Mouse (Mus musculus): ENCODE data around the gene Nid2.
A peak's percentile ranks its signal among the peaks of the same experiment; 100 is the strongest.

Nid2 gene

DNA sequence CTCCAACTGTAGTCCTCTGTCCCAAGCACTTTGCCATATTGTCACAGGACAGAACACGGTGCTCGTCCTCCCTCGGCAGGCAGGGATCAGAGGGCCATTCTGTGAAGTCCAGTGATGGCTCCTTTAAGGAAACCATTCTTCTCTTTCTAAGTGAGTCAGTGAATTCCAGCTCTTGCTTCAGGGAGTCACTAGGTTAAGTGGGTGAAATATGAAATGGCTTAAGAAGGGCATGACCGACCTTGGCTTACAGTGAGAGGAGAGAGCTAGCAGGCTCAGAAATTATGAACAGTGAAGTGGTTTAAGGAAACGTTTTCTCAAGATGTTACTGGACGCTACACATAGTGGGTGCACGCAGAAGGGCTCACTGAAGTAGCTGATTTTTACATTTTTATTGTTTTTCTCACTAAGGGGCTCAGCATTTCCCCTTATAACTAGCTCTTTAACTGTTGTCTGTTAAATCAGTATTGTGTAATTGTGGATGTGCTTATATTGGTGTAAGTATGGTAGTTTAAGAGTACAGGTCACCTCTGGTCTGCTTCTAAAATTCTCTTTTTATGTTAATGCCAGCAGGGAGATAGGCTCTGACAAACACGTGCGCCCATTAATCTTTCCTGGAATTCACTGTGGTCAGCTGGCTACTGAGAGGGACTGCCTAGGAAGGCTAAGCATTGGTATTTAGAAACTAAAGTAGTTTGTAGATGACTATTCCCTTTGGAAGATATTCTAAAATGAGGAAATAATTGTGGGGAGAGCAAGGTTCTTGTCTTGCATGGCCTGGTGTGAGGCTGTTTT, 34.9 kb downstream of the Nid2 start:
- no peak for DNase-seq (ENCODE audit: low read depth)

DNA sequence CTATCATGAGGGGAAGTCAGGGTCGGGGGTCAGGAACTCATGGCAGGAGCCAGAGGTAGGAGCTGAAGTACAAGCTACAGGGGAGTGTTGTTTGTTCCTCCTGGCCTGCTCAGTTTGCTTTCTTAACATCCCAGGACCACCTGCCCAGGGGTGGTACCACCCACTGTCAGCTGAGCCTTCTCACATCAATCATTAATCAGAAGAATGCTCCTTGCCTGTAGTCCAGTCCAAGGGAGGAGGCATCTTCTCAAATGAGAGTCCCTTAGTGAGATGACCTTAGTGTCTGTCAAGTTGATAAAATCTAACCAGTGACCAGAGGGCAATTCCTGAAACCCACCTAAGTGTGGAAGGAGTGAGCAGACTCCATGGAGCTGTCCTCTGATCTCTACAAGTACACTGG, 37.4 kb downstream of the Nid2 start:
- no peak for DNase-seq (ENCODE audit: low read depth)

DNA sequence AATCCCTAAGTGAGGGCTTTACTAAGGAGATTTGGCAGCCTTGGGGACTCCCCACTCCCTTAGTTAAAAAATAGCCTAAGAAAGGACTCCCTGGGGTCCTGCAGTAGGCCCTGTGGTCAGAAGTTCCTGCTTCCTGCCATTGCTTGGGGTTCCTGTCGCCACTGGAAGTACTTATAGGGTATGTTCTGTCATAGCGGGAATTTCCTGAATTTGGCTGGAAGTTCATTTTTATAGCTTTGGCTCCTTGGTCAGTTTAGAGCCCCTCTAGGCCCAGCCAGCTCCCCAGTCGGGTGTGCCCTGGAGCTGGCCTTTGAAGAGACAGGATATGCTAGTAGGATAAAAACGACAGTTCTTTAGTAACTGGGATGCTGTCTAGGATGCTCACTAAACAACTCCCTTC, 43.8 kb downstream of the Nid2 start:
- DNase-seq (ENCODE audit: low read depth): no peak

DNA sequence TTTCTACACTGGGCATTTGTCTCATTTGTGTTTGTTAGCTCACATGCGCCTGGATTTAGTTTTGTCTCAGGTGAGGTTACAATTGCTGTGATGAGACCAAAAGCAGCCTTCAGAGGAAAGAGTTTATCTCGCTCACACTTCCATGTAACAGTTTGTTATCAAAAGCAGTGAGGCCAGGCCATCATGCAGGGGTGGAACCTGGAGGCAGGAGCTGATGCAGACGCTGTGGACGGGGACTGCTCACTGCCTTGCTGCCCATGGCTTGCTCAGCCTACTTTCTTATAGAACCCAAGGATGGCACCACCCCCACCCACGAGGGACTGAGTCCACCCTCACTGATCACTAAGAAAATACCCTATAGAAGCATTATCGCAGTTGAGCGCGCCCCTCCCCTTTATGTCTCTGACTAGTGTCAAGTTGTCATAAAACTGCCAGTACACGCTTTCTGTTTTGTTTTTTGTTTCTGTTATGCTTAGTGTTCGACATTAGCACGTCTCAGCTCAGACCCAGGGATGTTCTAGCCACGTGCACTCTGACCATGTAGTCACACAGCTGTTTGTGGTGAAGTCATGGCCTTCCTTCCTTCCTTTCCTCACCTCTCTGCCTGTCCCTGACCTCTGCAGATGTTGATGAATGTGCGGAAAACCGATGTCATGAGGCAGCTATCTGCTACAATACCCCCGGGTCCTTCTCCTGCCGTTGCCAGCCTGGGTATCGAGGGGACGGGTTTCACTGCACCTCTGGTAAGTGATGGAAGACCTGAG, 45.7 kb downstream of the Nid2 start:
- peak; percentile 55 for DNase-seq (ENCODE audit: low read depth)

DNA sequence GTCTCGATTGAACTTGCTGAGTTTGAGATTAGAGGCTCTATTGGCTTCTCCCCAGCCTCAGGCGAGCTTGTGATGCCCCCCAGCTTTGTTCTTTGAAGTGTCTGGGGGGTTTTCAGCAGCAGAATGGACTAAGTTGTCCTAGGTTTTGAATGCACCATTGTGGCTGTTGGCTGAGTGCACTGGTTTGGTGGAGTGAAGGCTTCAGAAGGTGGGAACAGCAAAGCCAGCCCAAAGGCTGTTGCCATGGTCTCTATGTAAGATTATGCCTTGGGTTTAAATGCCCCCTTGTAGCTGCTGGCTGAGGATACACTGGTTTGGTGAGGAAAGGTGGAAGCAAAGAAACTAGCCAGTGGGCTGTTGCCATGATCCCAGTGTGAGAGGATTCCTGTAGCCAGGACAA, 49.4 kb downstream of the Nid2 start:
- no peak for DNase-seq (ENCODE audit: low read depth)

DNA sequence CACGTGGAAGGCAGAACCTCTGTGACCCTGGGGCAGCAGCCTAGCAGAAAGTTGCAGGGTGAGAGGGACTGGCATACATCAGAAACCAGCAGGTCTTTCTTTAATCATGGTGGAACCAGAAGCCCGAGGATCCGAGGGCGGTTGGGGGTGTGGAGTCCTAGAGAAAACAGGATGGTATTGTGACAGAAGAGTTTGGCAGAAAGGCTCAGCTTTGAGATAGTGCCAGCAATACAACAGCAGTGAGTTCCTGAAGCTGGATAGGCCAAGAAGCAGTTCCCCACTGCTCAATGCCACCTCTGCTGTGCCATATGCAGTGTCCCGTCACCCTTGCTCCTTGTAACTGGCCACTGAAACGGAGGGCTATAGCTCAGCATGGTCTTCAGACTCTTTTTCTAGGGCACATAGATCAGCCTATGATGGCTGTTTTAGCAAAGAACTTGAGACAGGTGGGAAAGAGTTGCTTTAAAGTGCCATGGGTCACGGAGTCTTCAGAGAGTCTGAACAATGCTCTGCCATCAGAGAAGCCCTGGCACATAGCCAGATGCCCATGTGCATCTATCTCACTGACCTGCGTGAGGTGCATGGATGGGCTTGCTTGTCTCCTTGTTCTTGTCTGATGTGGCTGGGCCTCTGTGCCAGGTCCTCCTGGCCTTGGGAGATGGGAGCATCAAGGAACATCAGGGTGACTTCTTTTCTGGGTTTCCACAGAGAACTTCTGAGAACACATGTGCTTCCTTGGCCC, 50.6 kb downstream of the Nid2 start:
- no peak for DNase-seq (ENCODE audit: low read depth)

DNA sequence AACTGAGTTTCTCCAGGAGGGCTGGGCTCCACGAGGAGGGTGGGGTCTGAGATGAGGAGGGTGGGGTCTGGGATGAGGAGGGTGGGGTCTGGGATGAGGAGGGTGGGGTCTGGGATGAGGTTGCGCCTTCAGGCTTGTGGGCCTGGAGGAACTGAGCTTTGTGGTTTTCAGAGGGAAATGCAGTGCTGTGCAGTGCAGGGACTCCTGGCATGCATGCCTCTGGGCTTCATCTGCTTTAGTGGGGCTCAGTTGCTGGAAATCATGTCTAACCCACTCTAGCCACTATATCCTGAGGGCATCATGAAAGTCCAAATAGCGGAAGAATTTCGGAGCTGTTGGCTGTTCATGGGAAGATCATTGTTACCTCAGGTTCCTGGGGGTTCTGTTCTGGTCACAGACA, 52.2 kb downstream of the Nid2 start:
- no peak for DNase-seq (ENCODE audit: low read depth)

DNA sequence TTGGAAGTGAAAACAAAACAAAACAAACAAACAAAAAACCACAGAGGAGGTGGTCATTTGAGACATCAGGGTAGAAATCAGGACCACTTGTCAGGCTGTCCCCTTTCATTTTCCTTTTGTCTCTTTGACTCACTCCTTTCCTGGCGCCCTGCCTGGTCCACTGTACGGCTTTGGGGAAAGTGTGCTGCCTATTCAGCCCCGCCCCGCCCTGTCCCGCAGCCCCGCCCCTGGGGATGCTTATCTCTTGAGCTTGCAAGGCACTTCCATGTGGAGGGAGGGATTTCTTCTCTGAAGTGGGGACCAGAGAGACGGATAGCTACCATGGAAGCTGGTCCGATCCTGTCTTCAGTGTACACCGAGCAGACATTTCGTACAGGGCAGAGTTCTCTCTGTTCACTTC, 52.6 kb downstream of the Nid2 start:
- peak; percentile 73 for DNase-seq (ENCODE audit: low read depth)

DNA sequence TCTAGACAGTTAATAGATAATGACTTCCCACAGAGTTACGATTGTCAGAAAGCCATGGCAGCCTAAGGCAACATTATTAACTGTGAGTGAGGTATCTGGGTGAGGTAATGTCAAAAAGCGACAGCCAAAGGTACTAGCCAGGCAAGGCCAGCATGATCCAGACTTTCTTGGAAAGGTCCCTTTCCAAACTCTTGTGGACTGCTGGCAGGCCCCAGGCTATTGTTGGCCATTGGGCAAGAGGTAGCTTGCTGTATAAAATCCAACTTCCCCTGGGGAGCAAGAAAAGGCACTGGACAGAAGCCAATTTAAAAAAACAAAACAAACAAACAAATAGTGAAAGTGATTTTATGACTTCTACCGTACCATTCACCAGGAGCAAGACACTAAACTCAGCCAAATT, 56.3 kb downstream of the Nid2 start:
- DNase-seq (ENCODE audit: low read depth): no peak

DNA sequence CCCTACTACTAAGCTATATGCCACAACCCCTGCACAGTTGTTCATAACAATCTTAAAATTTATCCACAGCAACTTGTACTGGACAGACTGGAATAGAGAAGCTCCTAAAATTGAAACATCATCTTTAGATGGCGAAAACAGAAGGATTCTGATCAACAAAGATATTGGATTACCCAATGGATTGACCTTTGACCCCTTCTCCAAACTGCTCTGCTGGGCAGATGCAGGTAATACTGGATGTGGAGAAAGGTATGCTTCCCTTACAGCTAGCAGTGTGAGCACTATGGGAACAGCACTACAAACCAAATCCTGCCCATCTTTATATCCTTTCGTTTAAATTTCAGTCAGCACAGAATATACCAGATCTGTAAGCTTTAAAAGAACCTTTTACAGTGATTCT, 56.8 kb downstream of the Nid2 start:
- DNase-seq (ENCODE audit: low read depth): no peak

DNA sequence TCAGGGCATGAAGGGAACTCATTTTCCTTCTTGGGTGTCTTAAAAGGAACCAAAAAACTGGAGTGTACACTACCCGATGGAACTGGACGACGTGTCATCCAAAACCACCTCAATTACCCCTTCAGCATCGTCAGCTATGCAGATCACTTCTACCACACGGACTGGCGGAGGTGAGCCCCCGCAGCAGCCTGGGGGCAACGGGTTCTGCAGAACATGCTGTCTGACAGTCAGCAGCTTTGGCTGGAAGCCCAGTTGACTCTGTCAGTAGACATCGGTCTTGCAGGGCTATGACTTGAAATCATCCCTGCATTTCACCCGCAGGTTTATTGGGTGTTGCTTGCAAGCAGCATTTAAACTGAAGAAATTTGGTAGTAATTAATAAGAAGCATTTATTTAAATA, 58.9 kb downstream of the Nid2 start:
- DNase-seq (ENCODE audit: low read depth): no peak

DNA sequence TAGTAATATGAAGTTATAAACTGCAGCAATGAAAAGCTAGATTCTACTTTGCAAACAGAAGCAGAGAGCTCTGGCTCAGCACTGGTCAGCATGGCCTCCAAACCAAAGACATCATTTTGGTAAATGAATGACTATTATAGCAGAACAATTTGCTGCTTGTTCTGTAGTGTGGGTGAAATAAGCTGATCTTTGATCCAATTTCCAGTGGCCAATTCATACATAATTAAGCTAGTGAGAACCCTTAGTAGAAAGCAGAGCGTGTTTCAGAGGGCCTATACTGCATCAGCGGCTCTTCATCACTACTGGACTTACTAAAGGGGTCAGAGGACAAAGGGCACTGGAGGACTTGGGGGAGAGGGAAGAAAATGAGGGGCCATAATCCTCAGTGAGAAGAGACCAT, 62.0 kb downstream of the Nid2 start:
- no peak for DNase-seq (ENCODE audit: low read depth)

DNA sequence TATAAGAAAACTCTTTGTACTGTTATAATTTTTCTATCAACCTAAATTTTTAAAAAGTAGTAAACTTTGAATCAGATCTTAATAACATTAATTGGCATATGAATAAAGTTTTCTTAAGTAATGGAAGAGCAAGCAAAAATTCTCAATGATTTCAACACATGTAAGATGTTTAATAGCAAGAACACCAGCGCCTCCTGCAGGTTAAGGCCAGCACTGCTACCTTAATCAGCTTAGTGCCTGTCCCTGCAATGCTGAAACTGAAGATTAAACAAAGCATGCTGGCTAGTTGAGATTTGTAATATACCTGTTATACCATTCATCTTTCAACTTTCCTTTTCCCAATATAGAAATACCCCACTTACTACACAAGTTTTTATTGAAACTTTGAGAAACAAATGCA, 66.9 kb downstream of the Nid2 start:
- DNase-seq (ENCODE audit: low read depth): peak; percentile 81

DNA sequence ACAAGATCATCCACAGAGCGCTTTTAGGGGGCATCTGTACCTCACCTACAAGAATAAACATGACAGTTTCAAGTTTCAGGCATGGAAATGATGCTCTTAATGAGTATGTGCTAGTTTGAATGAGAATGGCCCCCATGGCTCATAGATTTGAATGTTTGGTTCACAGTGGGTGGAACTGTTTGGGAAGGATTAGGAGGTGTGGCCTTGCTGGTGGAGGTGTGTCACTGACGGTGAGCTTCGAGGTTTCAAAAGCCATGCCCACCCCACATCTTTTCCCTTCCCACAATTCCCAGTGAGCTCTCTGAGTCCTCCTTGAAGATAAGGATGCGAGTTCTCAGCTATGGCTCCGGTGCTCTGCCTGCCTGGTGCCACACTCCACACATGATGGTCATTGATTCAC, 70.6 kb downstream of the Nid2 start:
- no peak for DNase-seq (ENCODE audit: low read depth)

DNA sequence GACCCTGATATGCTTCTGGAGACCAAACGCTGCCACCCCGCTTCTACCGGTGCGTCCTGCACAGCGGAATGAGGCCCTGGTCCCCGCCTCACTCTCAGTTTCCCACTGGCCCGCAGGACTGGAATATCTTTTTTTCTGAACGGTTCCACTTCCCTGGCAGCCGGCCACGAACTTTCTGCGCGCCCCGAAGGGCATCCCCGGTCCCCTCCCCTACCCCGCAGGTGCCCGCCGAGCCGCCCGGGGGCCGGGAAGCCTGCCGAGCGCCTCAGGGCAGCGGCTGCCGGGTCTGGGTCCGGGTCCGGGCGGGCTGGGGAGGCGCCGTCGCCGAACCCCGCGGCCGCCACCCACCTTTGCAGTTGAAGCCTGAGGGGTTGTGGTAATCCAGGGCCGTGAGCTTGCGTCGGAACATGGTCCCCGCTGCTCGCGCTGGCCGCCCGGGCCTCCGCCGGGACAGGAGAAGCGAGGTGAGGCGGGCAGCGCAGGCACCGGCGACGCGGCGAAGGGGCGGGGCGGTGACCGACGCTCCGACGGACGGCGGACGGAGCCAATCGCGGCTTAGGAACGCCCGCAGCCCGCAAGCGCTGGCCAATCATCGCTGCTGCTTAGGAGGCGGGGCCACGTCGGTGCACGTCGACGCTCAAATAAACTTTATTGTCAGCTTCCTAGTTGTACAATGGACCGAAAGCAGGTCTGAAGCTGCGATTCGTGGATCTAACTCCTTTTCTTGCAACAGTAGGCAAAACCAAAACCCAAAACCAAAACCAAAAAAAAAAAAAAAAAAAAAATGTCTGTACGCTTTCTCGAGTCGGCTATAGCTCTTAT, 72.5 kb downstream of the Nid2 start, which contains the start of gene Rtraf:
Rtraf (minus strand) TSS at position 504 of the 822 bp plus-strand sequence.
- peak; percentile 95 for DNase-seq (ENCODE audit: low read depth)

DNA sequence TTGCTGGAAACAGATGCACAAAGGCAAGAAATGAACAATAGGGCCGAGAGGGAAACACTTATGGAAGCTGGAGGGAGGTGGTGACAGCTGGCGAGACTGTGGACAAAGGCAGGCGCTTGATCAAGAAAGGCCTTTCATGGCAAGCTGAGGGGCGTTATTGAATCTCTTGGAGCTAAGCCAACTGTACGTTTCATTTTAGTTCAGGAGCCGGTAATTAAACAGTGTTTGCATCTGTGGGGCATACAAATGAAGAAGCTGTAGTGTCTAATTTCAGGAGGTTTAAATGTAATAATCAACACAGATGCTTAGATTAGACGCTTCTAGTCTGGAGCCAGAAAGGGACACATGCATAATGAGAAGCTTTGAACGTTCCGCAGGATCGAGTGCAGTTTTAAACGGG, 74.4 kb downstream of the Nid2 start:
- DNase-seq (ENCODE audit: low read depth): no peak

DNA sequence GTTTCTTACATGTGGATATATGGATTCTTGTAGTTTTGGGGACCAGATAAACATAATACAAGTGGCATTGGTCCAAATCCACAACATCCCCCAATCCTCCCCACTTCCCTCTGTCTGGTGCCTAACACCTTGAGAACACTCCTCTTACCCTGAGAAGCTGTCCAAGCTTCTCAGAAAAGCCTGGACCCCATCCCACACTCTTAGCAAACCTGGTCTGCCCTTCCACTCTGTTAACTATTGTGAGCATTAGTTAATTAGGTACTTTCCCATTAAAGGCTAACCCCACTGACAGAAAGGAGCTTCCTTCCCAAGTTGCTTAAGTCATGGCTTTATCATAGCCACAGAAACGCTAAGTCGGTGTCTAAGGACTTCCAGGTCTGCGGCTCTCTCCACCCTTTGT, 85.2 kb downstream of the Nid2 start:
- peak; percentile 37 for DNase-seq (ENCODE audit: low read depth)

DNA sequence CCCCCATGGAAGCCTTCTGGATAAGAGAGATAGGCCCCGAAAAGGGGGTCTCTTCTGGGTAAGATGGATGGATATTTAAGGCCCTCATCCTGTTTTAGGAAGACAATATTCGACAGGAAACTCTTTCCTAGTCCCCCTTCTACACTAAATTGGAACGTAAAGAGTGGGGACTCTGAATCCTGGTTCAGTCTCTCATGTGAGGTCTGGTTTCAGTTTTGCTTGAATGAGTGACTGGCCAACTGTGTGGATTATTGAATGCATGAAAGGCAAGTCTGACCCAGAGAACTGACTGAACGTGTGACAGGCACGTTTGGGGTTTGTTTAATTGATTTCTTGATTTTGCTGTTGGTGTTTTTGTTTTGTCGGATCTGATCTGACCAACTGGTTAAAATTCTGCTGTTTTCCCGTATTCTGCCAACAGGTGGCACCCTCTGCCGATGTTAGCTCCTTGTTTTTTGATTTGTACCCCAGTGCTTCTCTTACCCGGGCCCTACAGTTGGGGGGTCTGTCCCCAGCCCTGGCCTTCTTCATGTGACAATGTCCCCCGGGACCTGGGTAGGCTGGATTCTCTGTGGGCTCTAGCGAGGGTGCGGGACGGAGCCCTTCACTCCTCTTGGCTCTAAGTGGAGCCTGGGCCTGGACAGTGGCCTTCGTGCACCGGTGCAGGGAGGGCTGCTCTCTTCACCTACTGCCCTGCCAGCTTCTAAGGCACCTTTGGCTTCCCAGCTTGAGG, 88.7 kb downstream of the Nid2 start:
- DNase-seq (ENCODE audit: low read depth): peak; percentile 69

DNA sequence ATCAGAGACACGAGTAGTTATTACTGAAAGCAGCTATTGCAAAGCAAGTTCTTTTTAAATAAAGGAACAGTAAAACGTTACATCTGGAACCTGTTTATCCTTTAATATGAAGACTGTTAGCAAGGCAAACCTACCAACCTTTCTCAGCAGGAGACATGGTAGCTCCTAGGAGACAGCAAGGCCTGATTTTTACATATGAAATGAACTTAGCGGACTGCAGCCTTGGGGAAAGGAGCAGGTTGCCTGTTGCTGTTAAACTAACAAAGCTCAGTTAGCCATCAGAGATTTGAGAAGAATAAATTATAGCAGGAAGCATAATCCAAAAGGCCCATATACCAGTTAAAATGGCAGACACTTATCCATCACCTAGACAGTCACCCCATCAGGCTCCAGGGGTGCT, 102.4 kb downstream of the Nid2 start:
- DNase-seq (ENCODE audit: low read depth): no peak

DNA sequence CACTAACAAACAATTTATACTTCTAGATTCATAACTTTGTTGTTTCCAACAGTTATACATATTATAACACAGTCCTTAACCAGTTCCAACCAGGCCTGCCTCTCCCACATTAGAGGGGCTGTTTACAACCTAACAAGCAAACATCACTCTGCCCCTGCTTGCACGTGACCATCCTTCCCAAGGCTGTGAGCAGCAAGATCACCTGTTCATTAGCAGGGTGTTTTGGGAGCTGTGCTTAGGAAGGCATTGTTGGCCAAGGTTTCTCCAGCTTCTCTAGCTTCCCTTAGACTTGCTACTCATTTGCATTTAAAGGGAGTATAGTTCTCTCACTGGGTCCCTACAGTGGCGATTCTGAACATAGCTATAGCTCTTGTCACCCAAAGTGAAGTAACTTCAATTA, 107.2 kb downstream of the Nid2 start:
- no peak for DNase-seq (ENCODE audit: low read depth)
